Mouse (Mus musculus): ENCODE data around the gene Rgs13. TPM values are rescaled to one million over a fixed set of nuclear protein-coding genes. Genes with fewer than 3 reads are reported as not detected.
"Not testable (repeated sequence)": the region's sequence is repeated elsewhere in the genome, so short reads cannot be mapped to it uniquely, and the experiment has no call there.

Gene Rgs13
- polyA plus RNA-seq, 1 experiment from 2014 or later, result 0.30 TPM

- no peak overlapping the region for H3K4me3 ChIP-seq (ENCODE audit: low read length)
- H3K27me3 ChIP-seq (ENCODE audit: control insufficient read depth, insufficient read depth, low read length), result no peaks in the 10 kb centered on the region
- no peaks in the 10 kb centered on the region for H3K36me3 ChIP-seq (ENCODE audit: control insufficient read depth, insufficient read depth)
- H3K9me3 ChIP-seq (replicated peaks; ENCODE audit: control insufficient read depth, low read length), result no peaks in the 10 kb centered on the region
- H3K9ac ChIP-seq (ENCODE audit: low read length), result no peak overlapping the region
- no peak for ATAC-seq (replicated peaks; ENCODE audit: extremely low read depth, insufficient read depth, low FRiP score)
- no peak overlapping the region for H3K27ac ChIP-seq (ENCODE audit: low read length)
- 52% methylated on average over 1 of the region's 1 CpGs for WGBS
- H3K4me2 ChIP-seq (ENCODE audit: low read depth, low read length), result no peak overlapping the region
- H3K4me1 ChIP-seq (ENCODE audit: control insufficient read depth, insufficient read depth, low read length), result no peaks in the 10 kb centered on the region
Observed at GRCm38 (mm10) chr1:144167761-144168160, 9.4 kb downstream of the Rgs13 start.

GRCm38 (mm10) chr1:144166897-144167296 lies 10.3 kb downstream of the Rgs13 start:
- no peak overlapping the region for H3K4me3 ChIP-seq (ENCODE audit: low read length)
- ATAC-seq (replicated peaks; ENCODE audit: extremely low read depth, insufficient read depth, low FRiP score), result no peak
- no peaks in the 10 kb centered on the region for H3K9me3 ChIP-seq (replicated peaks; ENCODE audit: control insufficient read depth, low read length)
- 62% methylated on average over 5 of the region's 5 CpGs for WGBS
- no peaks in the 10 kb centered on the region for H3K27me3 ChIP-seq (ENCODE audit: control insufficient read depth, insufficient read depth, low read length)
- H3K4me2 ChIP-seq (ENCODE audit: low read depth, low read length), result no peak overlapping the region
- no peaks in the 10 kb centered on the region for H3K4me1 ChIP-seq (ENCODE audit: control insufficient read depth, insufficient read depth, low read length)
- no peak overlapping the region for H3K9ac ChIP-seq (ENCODE audit: low read length)
- no peak overlapping the region for H3K27ac ChIP-seq (ENCODE audit: low read length)
- H3K36me3 ChIP-seq (ENCODE audit: control insufficient read depth, insufficient read depth), result no peaks in the 10 kb centered on the region

- no peak for ATAC-seq (replicated peaks; ENCODE audit: extremely low read depth, insufficient read depth, low FRiP score)
- no peaks in the 10 kb centered on the region for H3K27me3 ChIP-seq (ENCODE audit: control insufficient read depth, insufficient read depth, low read length)
- H3K9me3 ChIP-seq (replicated peaks; ENCODE audit: control insufficient read depth, low read length), result no peaks in the 10 kb centered on the region
- WGBS, result 71% methylated on average over 2 of the region's 2 CpGs
- no peak overlapping the region for H3K4me2 ChIP-seq (ENCODE audit: low read depth, low read length)
- no peak overlapping the region for H3K27ac ChIP-seq (ENCODE audit: low read length)
- H3K4me1 ChIP-seq (ENCODE audit: control insufficient read depth, insufficient read depth, low read length), result no peaks in the 10 kb centered on the region
- no peak overlapping the region for H3K9ac ChIP-seq (ENCODE audit: low read length)
- H3K36me3 ChIP-seq (ENCODE audit: control insufficient read depth, insufficient read depth), result no peaks in the 10 kb centered on the region
- H3K4me3 ChIP-seq (ENCODE audit: low read length), result no peak overlapping the region
Observed at GRCm38 (mm10) chr1:144166275-144166674, 10.9 kb downstream of the Rgs13 start.

GRCm38 (mm10) chr1:144152526-144152925 lies 24.6 kb downstream of the Rgs13 start:
- no peak overlapping the region for H3K27ac ChIP-seq (ENCODE audit: low read length)
- no peaks in the 10 kb centered on the region for H3K4me1 ChIP-seq (ENCODE audit: control insufficient read depth, insufficient read depth, low read length)
- no peak overlapping the region for H3K4me3 ChIP-seq (ENCODE audit: low read length)
- H3K36me3 ChIP-seq (ENCODE audit: control insufficient read depth, insufficient read depth), result no peaks in the 10 kb centered on the region
- H3K9ac ChIP-seq (ENCODE audit: low read length), result no peak overlapping the region
- ATAC-seq (replicated peaks; ENCODE audit: extremely low read depth, insufficient read depth, low FRiP score), result no peak
- no peaks in the 10 kb centered on the region for H3K27me3 ChIP-seq (ENCODE audit: control insufficient read depth, insufficient read depth, low read length)
- H3K4me2 ChIP-seq (ENCODE audit: low read depth, low read length), result no peak overlapping the region
- WGBS, result 24% methylated on average over 1 of the region's 1 CpGs
- H3K9me3 ChIP-seq (replicated peaks; ENCODE audit: control insufficient read depth, low read length), result no peaks in the 10 kb centered on the region

GRCm38 (mm10) chr1:144152184-144152525 lies 25.0 kb downstream of the Rgs13 start:
- Histone ChIP-seq H3K4me3 (ENCODE audit: low read length) (no peak overlapping the region), H3K4me2 (ENCODE audit: low read depth, low read length) (no peak overlapping the region), H3K9ac (ENCODE audit: low read length) (no peak overlapping the region), H3K27me3 (ENCODE audit: control insufficient read depth, insufficient read depth, low read length) (no peaks in the 10 kb centered on the region), H3K27ac (ENCODE audit: low read length) (no peak overlapping the region), H3K9me3 (replicated peaks; ENCODE audit: control insufficient read depth, low read length) (no peaks in the 10 kb centered on the region), H3K36me3 (ENCODE audit: control insufficient read depth, insufficient read depth) (no peaks in the 10 kb centered on the region), H3K4me1 (ENCODE audit: control insufficient read depth, insufficient read depth, low read length) (no peaks in the 10 kb centered on the region)
- WGBS, result 72% methylated on average over 1 of the region's 1 CpGs
- no peak for ATAC-seq (replicated peaks; ENCODE audit: extremely low read depth, insufficient read depth, low FRiP score)

GRCm38 (mm10) chr1:144151401-144152183 lies 25.6 kb downstream of the Rgs13 start:
- 67% methylated on average over 5 of the region's 5 CpGs for WGBS

GRCm38 (mm10) chr1:144149997-144150396 lies 27.2 kb downstream of the Rgs13 start:
- H3K36me3 ChIP-seq (ENCODE audit: control insufficient read depth, insufficient read depth), result no peaks in the 10 kb centered on the region
- ATAC-seq (replicated peaks; ENCODE audit: extremely low read depth, insufficient read depth, low FRiP score), result no peak
- H3K4me2 ChIP-seq (ENCODE audit: low read depth, low read length), result no peak overlapping the region
- H3K9me3 ChIP-seq (replicated peaks; ENCODE audit: control insufficient read depth, low read length), result no peaks in the 10 kb centered on the region
- no peaks in the 10 kb centered on the region for H3K27me3 ChIP-seq (ENCODE audit: control insufficient read depth, insufficient read depth, low read length)
- H3K4me3 ChIP-seq (ENCODE audit: low read length), result no peak overlapping the region
- 70% methylated on average over 3 of the region's 3 CpGs for WGBS
- H3K4me1 ChIP-seq (ENCODE audit: control insufficient read depth, insufficient read depth, low read length), result no peaks in the 10 kb centered on the region
- H3K9ac ChIP-seq (ENCODE audit: low read length), result no peak overlapping the region
- no peak overlapping the region for H3K27ac ChIP-seq (ENCODE audit: low read length)

More at GRCm38 (mm10) chr1:144151401-144152183, 25.6 kb downstream of the Rgs13 start:
- Histone ChIP-seq H3K4me3 (ENCODE audit: low read length) (no peak overlapping the region), H3K27ac (ENCODE audit: low read length) (no peak overlapping the region), H3K4me2 (ENCODE audit: low read depth, low read length) (no peak overlapping the region), H3K9me3 (replicated peaks; ENCODE audit: control insufficient read depth, low read length) (no peaks in the 10 kb centered on the region), H3K36me3 (ENCODE audit: control insufficient read depth, insufficient read depth) (no peaks in the 10 kb centered on the region), H3K27me3 (ENCODE audit: control insufficient read depth, insufficient read depth, low read length) (no peaks in the 10 kb centered on the region), H3K9ac (ENCODE audit: low read length) (no peak overlapping the region), H3K4me1 (ENCODE audit: control insufficient read depth, insufficient read depth, low read length) (no peaks in the 10 kb centered on the region)
- ATAC-seq (replicated peaks; ENCODE audit: extremely low read depth, insufficient read depth, low FRiP score), result no peak

- H3K36me3 ChIP-seq (ENCODE audit: control insufficient read depth, insufficient read depth); H3K27me3 ChIP-seq (ENCODE audit: control insufficient read depth, insufficient read depth, low read length); H3K4me2 ChIP-seq (ENCODE audit: low read depth, low read length); H3K4me1 ChIP-seq (ENCODE audit: control insufficient read depth, insufficient read depth, low read length); H3K27ac ChIP-seq (ENCODE audit: low read length); ATAC-seq (replicated peaks; ENCODE audit: extremely low read depth, insufficient read depth, low FRiP score); H3K9ac ChIP-seq (ENCODE audit: low read length); H3K9me3 ChIP-seq (replicated peaks; ENCODE audit: control insufficient read depth, low read length); H3K4me3 ChIP-seq (ENCODE audit: low read length): not testable (repeated sequence)
- WGBS, result 80% methylated on average over 2 of the region's 2 CpGs
Observed at GRCm38 (mm10) chr1:144141398-144141797, 35.8 kb downstream of the Rgs13 start.

- H3K4me3 ChIP-seq (ENCODE audit: low read length), result no peak overlapping the region
- no peaks in the 10 kb centered on the region for H3K4me1 ChIP-seq (ENCODE audit: control insufficient read depth, insufficient read depth, low read length)
- H3K9ac ChIP-seq (ENCODE audit: low read length), result no peak overlapping the region
- H3K9me3 ChIP-seq (replicated peaks; ENCODE audit: control insufficient read depth, low read length), result no peaks in the 10 kb centered on the region
- H3K4me2 ChIP-seq (ENCODE audit: low read depth, low read length), result no peak overlapping the region
- no peak overlapping the region for H3K27ac ChIP-seq (ENCODE audit: low read length)
- 93% methylated on average over 1 of the region's 1 CpGs for WGBS
- no peaks in the 10 kb centered on the region for H3K27me3 ChIP-seq (ENCODE audit: control insufficient read depth, insufficient read depth, low read length)
- no peak for ATAC-seq (replicated peaks; ENCODE audit: extremely low read depth, insufficient read depth, low FRiP score)
- H3K36me3 ChIP-seq (ENCODE audit: control insufficient read depth, insufficient read depth), result no peaks in the 10 kb centered on the region
Observed at GRCm38 (mm10) chr1:144139847-144140246, 37.3 kb downstream of the Rgs13 start.

Measured in heart, embryonic 16.5 days (tissue).